Mouse (Mus musculus): ENCODE data around the gene Ccdc60. TPM values are rescaled to one million over a fixed set of nuclear protein-coding genes. Genes with fewer than 3 reads are reported as not detected.

Ccdc60 gene
- polyA plus RNA-seq, 1 experiment = 205 TPM

- Histone ChIP-seq H3K4me3 (ENCODE audit: control insufficient read depth, low read depth, low read length) (no peak overlapping the region), H3K27ac (ENCODE audit: control insufficient read depth, insufficient read depth, low read depth, low read length) (no peak overlapping the region), H3K27me3 (ENCODE audit: control insufficient read depth, insufficient read depth, low read length) (no peaks in the 10 kb centered on the region), H3K36me3 (ENCODE audit: control insufficient read depth, insufficient read depth, low read length) (no peaks in the 10 kb centered on the region), H3K4me1 (ENCODE audit: control insufficient read depth, insufficient read depth, low read length) (no peaks in the 10 kb centered on the region)
- TF ChIP-seq POLR2A (IDR thresholded peaks at IDR 0.05; ENCODE audit: control insufficient read depth, low read depth, low read length) (no peak), CTCF (IDR thresholded peaks at IDR 0.05; ENCODE audit: control insufficient read depth, insufficient read depth, insufficient replicate concordance, low read depth, low read length) (no peak)
Measured at GRCm38 (mm10) chr5:116271511-116272227, 17.1 kb downstream of the Ccdc60 start.

- Histone ChIP-seq H3K4me3 (ENCODE audit: control insufficient read depth, low read depth, low read length) (no peak overlapping the region), H3K27me3 (ENCODE audit: control insufficient read depth, insufficient read depth, low read length) (no peaks in the 10 kb centered on the region)
Measured at GRCm38 (mm10) chr5:116269212-116270145, 19.3 kb downstream of the Ccdc60 start.

GRCm38 (mm10) chr5:116262689-116263088 is 26.1 kb downstream of the Ccdc60 start:
- Histone ChIP-seq H3K27me3 (ENCODE audit: control insufficient read depth, insufficient read depth, low read length) (no peaks in the 10 kb centered on the region), H3K36me3 (ENCODE audit: control insufficient read depth, insufficient read depth, low read length) (no peaks in the 10 kb centered on the region), H3K4me3 (ENCODE audit: control insufficient read depth, low read depth, low read length) (no peak overlapping the region), H3K4me1 (ENCODE audit: control insufficient read depth, insufficient read depth, low read length) (no peaks in the 10 kb centered on the region), H3K27ac (ENCODE audit: control insufficient read depth, insufficient read depth, low read depth, low read length) (no peak overlapping the region)
- TF ChIP-seq POLR2A (IDR thresholded peaks at IDR 0.05; ENCODE audit: control insufficient read depth, low read depth, low read length) (no peak), CTCF (IDR thresholded peaks at IDR 0.05; ENCODE audit: control insufficient read depth, insufficient read depth, insufficient replicate concordance, low read depth, low read length) (no peak)

More at GRCm38 (mm10) chr5:116269212-116270145, 19.3 kb downstream of the Ccdc60 start:
- Histone ChIP-seq H3K4me1 (ENCODE audit: control insufficient read depth, insufficient read depth, low read length) (no peaks in the 10 kb centered on the region), H3K27ac (ENCODE audit: control insufficient read depth, insufficient read depth, low read depth, low read length) (no peak overlapping the region), H3K36me3 (ENCODE audit: control insufficient read depth, insufficient read depth, low read length) (no peaks in the 10 kb centered on the region)
- TF ChIP-seq CTCF (IDR thresholded peaks at IDR 0.05; ENCODE audit: control insufficient read depth, insufficient read depth, insufficient replicate concordance, low read depth, low read length) = no peak

- no peaks in the 10 kb centered on the region for H3K4me1 ChIP-seq (ENCODE audit: control insufficient read depth, insufficient read depth, low read length)
- no peak for TF ChIP-seq POLR2A (IDR thresholded peaks at IDR 0.05; ENCODE audit: control insufficient read depth, low read depth, low read length)
- no peak for TF ChIP-seq CTCF (IDR thresholded peaks at IDR 0.05; ENCODE audit: control insufficient read depth, insufficient read depth, insufficient replicate concordance, low read depth, low read length)
- no peaks in the 10 kb centered on the region for H3K36me3 ChIP-seq (ENCODE audit: control insufficient read depth, insufficient read depth, low read length)
- H3K4me3 ChIP-seq (ENCODE audit: control insufficient read depth, low read depth, low read length) = no peak overlapping the region
- no peaks in the 10 kb centered on the region for H3K27me3 ChIP-seq (ENCODE audit: control insufficient read depth, insufficient read depth, low read length)
- no peak overlapping the region for H3K27ac ChIP-seq (ENCODE audit: control insufficient read depth, insufficient read depth, low read depth, low read length)
Measured at GRCm38 (mm10) chr5:116261944-116262343, 26.8 kb downstream of the Ccdc60 start.

- TF ChIP-seq POLR2A (IDR thresholded peaks at IDR 0.05; ENCODE audit: control insufficient read depth, low read depth, low read length) = no peak
- no peak for TF ChIP-seq CTCF (IDR thresholded peaks at IDR 0.05; ENCODE audit: control insufficient read depth, insufficient read depth, insufficient replicate concordance, low read depth, low read length)
- H3K27me3 ChIP-seq (ENCODE audit: control insufficient read depth, insufficient read depth, low read length) = no peaks in the 10 kb centered on the region
- no peaks in the 10 kb centered on the region; the same call in 1 of the 2 replicates for H3K36me3 ChIP-seq (ENCODE audit: control insufficient read depth, insufficient read depth, low read length)
- no peak overlapping the region for H3K27ac ChIP-seq (ENCODE audit: control insufficient read depth, insufficient read depth, low read depth, low read length)
- no peak overlapping the region for H3K4me3 ChIP-seq (ENCODE audit: control insufficient read depth, low read depth, low read length)
- no peaks in the 10 kb centered on the region; the same call in 1 of the 2 replicates for H3K4me1 ChIP-seq (ENCODE audit: control insufficient read depth, insufficient read depth, low read length)
Measured at GRCm38 (mm10) chr5:116260356-116260755, 28.4 kb downstream of the Ccdc60 start.

- H3K27ac ChIP-seq (ENCODE audit: control insufficient read depth, insufficient read depth, low read depth, low read length) = no peak overlapping the region
- TF ChIP-seq CTCF (IDR thresholded peaks at IDR 0.05; ENCODE audit: control insufficient read depth, insufficient read depth, insufficient replicate concordance, low read depth, low read length) (no peak), POLR2A (IDR thresholded peaks at IDR 0.05; ENCODE audit: control insufficient read depth, low read depth, low read length) (no peak)
- no peaks in the 10 kb centered on the region; the same call in 1 of the 2 replicates for H3K36me3 ChIP-seq (ENCODE audit: control insufficient read depth, insufficient read depth, low read length)
- H3K4me1 ChIP-seq (ENCODE audit: control insufficient read depth, insufficient read depth, low read length) = no peaks in the 10 kb centered on the region; the same call in 1 of the 2 replicates
- no peaks in the 10 kb centered on the region for H3K27me3 ChIP-seq (ENCODE audit: control insufficient read depth, insufficient read depth, low read length)
- no peak overlapping the region for H3K4me3 ChIP-seq (ENCODE audit: control insufficient read depth, low read depth, low read length)
Measured at GRCm38 (mm10) chr5:116258321-116258860, 30.4 kb downstream of the Ccdc60 start.

GRCm38 (mm10) chr5:116253914-116254313 is 34.9 kb downstream of the Ccdc60 start:
- H3K27ac ChIP-seq (ENCODE audit: control insufficient read depth, insufficient read depth, low read depth, low read length) = no peak overlapping the region
- H3K36me3 ChIP-seq (ENCODE audit: control insufficient read depth, insufficient read depth, low read length) = no peaks in the 10 kb centered on the region; the same call in 1 of the 2 replicates
- TF ChIP-seq POLR2A (IDR thresholded peaks at IDR 0.05; ENCODE audit: control insufficient read depth, low read depth, low read length) = no peak
- no peak for TF ChIP-seq CTCF (IDR thresholded peaks at IDR 0.05; ENCODE audit: control insufficient read depth, insufficient read depth, insufficient replicate concordance, low read depth, low read length)
- H3K4me3 ChIP-seq (ENCODE audit: control insufficient read depth, low read depth, low read length) = no peak overlapping the region
- no peaks in the 10 kb centered on the region; the same call in 1 of the 2 replicates for H3K4me1 ChIP-seq (ENCODE audit: control insufficient read depth, insufficient read depth, low read length)
- H3K27me3 ChIP-seq (ENCODE audit: control insufficient read depth, insufficient read depth, low read length) = no peaks in the 10 kb centered on the region

Measured in testis, adult 2 months (tissue).